Mouse (Mus musculus): Measurements from ENCODE around the gene Bcl7c.
"Not testable (repeated sequence)": the region's sequence is repeated elsewhere in the genome, so short reads cannot be mapped to it uniquely, and the experiment has no call there.

The Bcl7c gene

GRCm38 (mm10) chr7:127647576-127647975, 61.2 kb downstream of the Bcl7c start:
- not testable (repeated sequence) for DNase-seq (ENCODE audit: low spot score in 2 of 2)

GRCm38 (mm10) chr7:127646363-127646762, 62.4 kb downstream of the Bcl7c start:
- no peak for DNase-seq (ENCODE audit: low spot score in 2 of 2)

- DNase-seq (ENCODE audit: low spot score in 2 of 2): no peak
Observed at GRCm38 (mm10) chr7:127642254-127642653, 66.5 kb downstream of the Bcl7c start.

- peak in 1 of 2 experiments; percentile 27 for DNase-seq (ENCODE audit: low spot score in 2 of 2)
Observed at GRCm38 (mm10) chr7:127641260-127641659, 67.5 kb downstream of the Bcl7c start.

- DNase-seq (ENCODE audit: low spot score in 2 of 2): peak; percentile 74 to 80
Observed at GRCm38 (mm10) chr7:127636963-127637362, 71.8 kb downstream of the Bcl7c start.

- no peak for DNase-seq (ENCODE audit: low spot score in 2 of 2)
Observed at GRCm38 (mm10) chr7:127631416-127631815, 77.3 kb downstream of the Bcl7c start.

- no peak for DNase-seq (ENCODE audit: low spot score in 2 of 2)
Observed at GRCm38 (mm10) chr7:127628646-127629045, 80.1 kb downstream of the Bcl7c start.

- DNase-seq (ENCODE audit: low spot score in 2 of 2): no peak
Observed at GRCm38 (mm10) chr7:127626471-127626870, 82.3 kb downstream of the Bcl7c start.

GRCm38 (mm10) chr7:127626039-127626438, 82.7 kb downstream of the Bcl7c start:
- no peak for DNase-seq (ENCODE audit: low spot score in 2 of 2)

GRCm38 (mm10) chr7:127618402-127618801, 90.3 kb downstream of the Bcl7c start:
- not testable (repeated sequence) for DNase-seq (ENCODE audit: low spot score in 2 of 2)

- no peak for DNase-seq (ENCODE audit: low spot score in 2 of 2)
Observed at GRCm38 (mm10) chr7:127617962-127618361, 90.8 kb downstream of the Bcl7c start.

- no peak for DNase-seq (ENCODE audit: low spot score in 2 of 2)
Observed at GRCm38 (mm10) chr7:127616881-127617280, 91.9 kb downstream of the Bcl7c start.

GRCm38 (mm10) chr7:127616336-127616735, 92.4 kb downstream of the Bcl7c start:
- no peak for DNase-seq (ENCODE audit: low spot score in 2 of 2)

- peak; percentile 75 to 77 for DNase-seq (ENCODE audit: low spot score in 2 of 2)
Observed at GRCm38 (mm10) chr7:127614891-127615843, 93.6 kb downstream of the Bcl7c start, which contains the start of gene Zfp629. Gene Zfp629, minus strand, starts transcription at chr7:127615797.

- no peak for DNase-seq (ENCODE audit: low spot score in 2 of 2)
Observed at GRCm38 (mm10) chr7:127614511-127614890, 94.2 kb downstream of the Bcl7c start.

- DNase-seq (ENCODE audit: low spot score in 2 of 2): no peak
Observed at GRCm38 (mm10) chr7:127614091-127614490, 94.6 kb downstream of the Bcl7c start.

GRCm38 (mm10) chr7:127613501-127613900, 95.2 kb downstream of the Bcl7c start:
- DNase-seq (ENCODE audit: low spot score in 2 of 2): no peak

GRCm38 (mm10) chr7:127611561-127611960, 97.2 kb downstream of the Bcl7c start:
- no peak for DNase-seq (ENCODE audit: low spot score in 2 of 2)

Measured in frontal cortex, postnatal 36 days (tissue).